Mouse (Mus musculus) MEL (cell line): Measurements from ENCODE around the gene Gal3st3.

Source experiments
- KAT2A ChIP-seq: conservative IDR thresholded peaks from 2 replicates; pipeline ENCODE4 v1.6.1; 2012; ENCODE audit warnings: low read depth, low read length, improper control_type of control experiment, inconsistent platforms
- ZMIZ1 ChIP-seq: IDR thresholded peaks from 2 replicates; pipeline ENCODE4 v1.6.1; 2012; ENCODE audit warnings: low read depth, mild to moderate bottlenecking, inconsistent platforms, low read length, improper control_type of control experiment, moderate library complexity

DNA sequence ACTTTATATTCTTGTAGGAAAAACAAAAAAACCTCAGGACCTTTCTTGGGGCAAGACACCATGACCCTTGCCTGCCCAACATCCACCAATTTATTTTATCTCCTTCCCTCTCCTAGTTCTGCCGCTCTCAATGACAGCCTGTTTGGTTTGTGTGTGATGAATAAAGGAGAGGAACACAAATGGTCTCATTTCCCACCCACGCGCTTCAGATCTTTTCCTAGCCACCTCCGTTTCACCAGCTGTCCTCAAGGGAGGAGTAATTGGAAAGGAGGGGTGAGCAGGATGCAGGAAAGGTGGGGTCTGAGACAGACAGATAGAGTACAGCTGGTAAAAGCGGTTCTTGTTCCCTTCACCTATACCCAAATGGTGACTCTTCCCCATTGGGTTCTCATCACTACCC is 1.5 kb upstream of the Gal3st3 start:
- TF ChIP-seq KAT2A (no peak), ZMIZ1 (no peak)
